Mouse (Mus musculus): Measurements from ENCODE around the gene Tle6. TPM values are rescaled to one million over a fixed set of nuclear protein-coding genes. Genes with fewer than 3 reads are reported as not detected.

Tle6 gene
- total and polyA plus RNA-seq, 3 experiments: 17.5 to 49.5 (median 44.3) TPM

GRCm38 (mm10) chr10:81572975-81573374 lies 27.9 kb downstream of the Tle6 start:
- DNase-seq (ENCODE audit: low spot score): no peak
- TF ChIP-seq CTCF (IDR thresholded peaks at IDR 0.05; ENCODE audit: low read depth, low read length) (no peak), GATA2 (IDR thresholded peaks at IDR 0.05; ENCODE audit: borderline replicate concordance, low read depth, low read length) (no peak), TAL1 (conservative IDR thresholded peaks at IDR 0.05; ENCODE audit: low read depth, low read length) (no peak), GATA1 (IDR thresholded peaks at IDR 0.05; ENCODE audit: borderline replicate concordance, low read length) (no peak), POLR2AphosphoS5 (IDR thresholded peaks at IDR 0.05; ENCODE audit: insufficient replicate concordance, low read depth, low read length) (no peak)
- Histone ChIP-seq H3K27me3 (ENCODE audit: insufficient read depth, low read length) (peaks cover 64% of the 10 kb centered on the region), H3K4me3 (ENCODE audit: low read depth, low read length) (no peak overlapping the region), H3K4me1 (ENCODE audit: insufficient read depth, low read depth, low read length) (peaks cover 81% of the 10 kb centered on the region), H3K36me3 (replicated peaks) (no peaks in the 10 kb centered on the region), H3K9me3 (replicated peaks) (no peaks in the 10 kb centered on the region)
- ATAC-seq (ENCODE audit: extremely low read depth, insufficient number of reproducible peaks, low FRiP score, poor library complexity, severe bottlenecking): no peak

- TF ChIP-seq POLR2AphosphoS5 (IDR thresholded peaks at IDR 0.05; ENCODE audit: insufficient replicate concordance, low read depth, low read length): no peak
- no peak for TF ChIP-seq GATA2 (IDR thresholded peaks at IDR 0.05; ENCODE audit: borderline replicate concordance, low read depth, low read length)
- no peak for TF ChIP-seq CTCF (IDR thresholded peaks at IDR 0.05; ENCODE audit: low read depth, low read length)
- TF ChIP-seq TAL1 (conservative IDR thresholded peaks at IDR 0.05; ENCODE audit: low read depth, low read length): no peak
- no peak for TF ChIP-seq GATA1 (IDR thresholded peaks at IDR 0.05; ENCODE audit: borderline replicate concordance, low read length)
- Histone ChIP-seq H3K4me3 (ENCODE audit: low read depth, low read length) (peak overlapping the region; percentile 72; the same call in 1 of the 2 replicates), H3K9me3 (replicated peaks) (no peaks in the 10 kb centered on the region), H3K4me1 (ENCODE audit: insufficient read depth, low read depth, low read length) (peaks cover 85% of the 10 kb centered on the region), H3K27me3 (ENCODE audit: insufficient read depth, low read length) (peaks cover 57% of the 10 kb centered on the region), H3K36me3 (replicated peaks) (peaks cover 6% of the 10 kb centered on the region)
- DNase-seq (ENCODE audit: low spot score) (no peak), ATAC-seq (ENCODE audit: extremely low read depth, insufficient number of reproducible peaks, low FRiP score, poor library complexity, severe bottlenecking) (no peak)
These were observed 28.7 kb downstream of the Tle6 start for GRCm38 (mm10) chr10:81572133-81572671.

- TF ChIP-seq POLR2AphosphoS5 (IDR thresholded peaks at IDR 0.05; ENCODE audit: insufficient replicate concordance, low read depth, low read length) (no peak), GATA2 (IDR thresholded peaks at IDR 0.05; ENCODE audit: borderline replicate concordance, low read depth, low read length) (no peak), TAL1 (conservative IDR thresholded peaks at IDR 0.05; ENCODE audit: low read depth, low read length) (no peak), CTCF (IDR thresholded peaks at IDR 0.05; ENCODE audit: low read depth, low read length) (no peak), GATA1 (IDR thresholded peaks at IDR 0.05; ENCODE audit: borderline replicate concordance, low read length) (no peak)
- DNase-seq (ENCODE audit: low spot score): peak; percentile 100
- ATAC-seq (ENCODE audit: extremely low read depth, insufficient number of reproducible peaks, low FRiP score, poor library complexity, severe bottlenecking): peak; percentile 96
- Histone ChIP-seq H3K36me3 (replicated peaks) (peaks cover 13% of the 10 kb centered on the region), H3K9me3 (replicated peaks) (no peaks in the 10 kb centered on the region), H3K4me1 (ENCODE audit: insufficient read depth, low read depth, low read length) (peaks cover 85% of the 10 kb centered on the region), H3K4me3 (ENCODE audit: low read depth, low read length) (peak overlapping the region; percentile 72), H3K27me3 (ENCODE audit: insufficient read depth, low read length) (peaks cover 50% of the 10 kb centered on the region)
These were observed 29.4 kb downstream of the Tle6 start for GRCm38 (mm10) chr10:81571501-81571876.

GRCm38 (mm10) chr10:81570831-81571500 lies 29.9 kb downstream of the Tle6 start:
- H3K9me3 ChIP-seq (replicated peaks): no peaks in the 10 kb centered on the region
- peaks cover 45% of the 10 kb centered on the region for H3K27me3 ChIP-seq (ENCODE audit: insufficient read depth, low read length)
- peak; percentile 69 for DNase-seq (ENCODE audit: low spot score)
- ATAC-seq (ENCODE audit: extremely low read depth, insufficient number of reproducible peaks, low FRiP score, poor library complexity, severe bottlenecking): no peak
- peaks cover 80% of the 10 kb centered on the region for H3K4me1 ChIP-seq (ENCODE audit: insufficient read depth, low read depth, low read length)
- TF ChIP-seq POLR2AphosphoS5 (IDR thresholded peaks at IDR 0.05; ENCODE audit: insufficient replicate concordance, low read depth, low read length) (no peak), TAL1 (conservative IDR thresholded peaks at IDR 0.05; ENCODE audit: low read depth, low read length) (no peak), CTCF (IDR thresholded peaks at IDR 0.05; ENCODE audit: low read depth, low read length) (no peak), GATA1 (IDR thresholded peaks at IDR 0.05; ENCODE audit: borderline replicate concordance, low read length) (no peak), GATA2 (IDR thresholded peaks at IDR 0.05; ENCODE audit: borderline replicate concordance, low read depth, low read length) (no peak)
- H3K36me3 ChIP-seq (replicated peaks): peaks cover 19% of the 10 kb centered on the region
- peak overlapping the region; percentile 72 for H3K4me3 ChIP-seq (ENCODE audit: low read depth, low read length)

GRCm38 (mm10) chr10:81570238-81570800 lies 30.6 kb downstream of the Tle6 start:
- ATAC-seq (ENCODE audit: extremely low read depth, insufficient number of reproducible peaks, low FRiP score, poor library complexity, severe bottlenecking) (no peak), DNase-seq (ENCODE audit: low spot score) (no peak)
- H3K4me3 ChIP-seq (ENCODE audit: low read depth, low read length): peak overlapping the region; percentile 72
- peaks cover 25% of the 10 kb centered on the region for H3K36me3 ChIP-seq (replicated peaks)
- no peak for TF ChIP-seq TAL1 (conservative IDR thresholded peaks at IDR 0.05; ENCODE audit: low read depth, low read length)
- no peak for TF ChIP-seq POLR2AphosphoS5 (IDR thresholded peaks at IDR 0.05; ENCODE audit: insufficient replicate concordance, low read depth, low read length)
- TF ChIP-seq GATA2 (IDR thresholded peaks at IDR 0.05; ENCODE audit: borderline replicate concordance, low read depth, low read length): no peak
- no peak for TF ChIP-seq CTCF (IDR thresholded peaks at IDR 0.05; ENCODE audit: low read depth, low read length)
- no peak for TF ChIP-seq GATA1 (IDR thresholded peaks at IDR 0.05; ENCODE audit: borderline replicate concordance, low read length)
- peaks cover 39% of the 10 kb centered on the region for H3K27me3 ChIP-seq (ENCODE audit: insufficient read depth, low read length)
- peaks cover 78% of the 10 kb centered on the region for H3K4me1 ChIP-seq (ENCODE audit: insufficient read depth, low read depth, low read length)
- H3K9me3 ChIP-seq (replicated peaks): no peaks in the 10 kb centered on the region
